Mouse (Mus musculus) MEL (cell line): ENCODE measurements at regions not wholly inside any gene's neighbourhood (a gene's known extent, or its start where the extent isn't known, plus 50 kb on each side); places are given as distances from the start of the nearest gene placed in this dataset.

ENCODE experiments used
- DNase-seq: peaks from one replicate; pipeline ENCODE4 v3.0.0; 2011; ENCODE audit warnings: low read depth, low spot score
- H3K27ac ChIP-seq: 2 replicates; pipeline ENCODE4 v1.5.1; 2012; ENCODE audit warnings: low read depth, mild to moderate bottlenecking, control low read depth, low read length, moderate library complexity; ENCODE audit not compliant: control insufficient read depth
- H3K27me3 ChIP-seq, 2 experiments: fragments of 150-350 bp in 1 of 2; sonication (generic) in 1 of 2; 2 replicates each; pipeline ENCODE4 v1.6.1; 2012; ENCODE audit warnings: low read length in 2 of 2, mild to moderate bottlenecking in 2 of 2, improper control_type of control experiment in 1 of 2, moderate library complexity in 1 of 2; ENCODE audit not compliant: insufficient read depth in 2 of 2, control insufficient read depth in 1 of 2
- H3K36me3 ChIP-seq, 2 experiments: 2 replicates each; pipeline ENCODE4 v1.6.1; 2012 to 2014; ENCODE audit warnings: low read length in 2 of 2, improper control_type of control experiment in 1 of 2, inconsistent platforms in 1 of 2, mild to moderate bottlenecking in 1 of 2; ENCODE audit not compliant: insufficient read depth in 2 of 2, control insufficient read depth in 1 of 2
- H3K4me1 ChIP-seq, 2 experiments: fragments of 150-350 bp in 1 of 2; sonication (generic) in 1 of 2; 2 replicates each; pipeline ENCODE4 v1.6.1; 2012; ENCODE audit warnings: low read length in 2 of 2, improper control_type of control experiment in 1 of 2, mild to moderate bottlenecking in 1 of 2; ENCODE audit not compliant: insufficient read depth in 2 of 2, control insufficient read depth in 1 of 2
- H3K4me3 ChIP-seq, 2 experiments: fragments of 150-350 bp in 1 of 2; sonication (generic) in 1 of 2; 2 replicates each; pipeline ENCODE4 v1.5.1; 2012; ENCODE audit warnings: low read depth in 2 of 2, low read length in 2 of 2, mild to moderate bottlenecking in 2 of 2, moderate library complexity in 2 of 2, control low read depth in 1 of 2, improper control_type of control experiment in 1 of 2; ENCODE audit not compliant: control insufficient read depth in 1 of 2, insufficient read depth in 1 of 2
- H3K79me2 ChIP-seq: 2 replicates; pipeline ENCODE4 v1.6.1; 2012; ENCODE audit warnings: mild to moderate bottlenecking, low read length, moderate library complexity; ENCODE audit not compliant: control insufficient read depth, poor library complexity, insufficient read depth
- H3K9ac ChIP-seq: 2 replicates; pipeline ENCODE4 v1.6.1; 2012; ENCODE audit warnings: low read depth, mild to moderate bottlenecking, control low read depth, low read length, moderate library complexity; ENCODE audit not compliant: control insufficient read depth, poor library complexity, severe bottlenecking
- H3K9me3 ChIP-seq: fragments of 150-350 bp; sonication (generic); replicated peaks from 2 replicates; pipeline ENCODE4 v1.6.1; 2012; ENCODE audit warnings: mild to moderate bottlenecking, low read length, improper control_type of control experiment, moderate library complexity; ENCODE audit not compliant: insufficient read depth
- ELF1 ChIP-seq: IDR thresholded peaks from 2 replicates; pipeline ENCODE4 v1.6.1; 2014; ENCODE audit warnings: low read depth, mild to moderate bottlenecking, inconsistent platforms, low read length, improper control_type of control experiment, moderate library complexity
- HCFC1 ChIP-seq: IDR thresholded peaks from 2 replicates; pipeline ENCODE4 v1.6.1; 2012; ENCODE audit warnings: low read depth, mild to moderate bottlenecking, inconsistent platforms, low read length, improper control_type of control experiment, moderate library complexity
- SMC3 ChIP-seq: IDR thresholded peaks from 2 replicates; pipeline ENCODE4 v1.6.1; 2011; ENCODE audit warnings: low read depth, low read length, improper control_type of control experiment

DNA sequence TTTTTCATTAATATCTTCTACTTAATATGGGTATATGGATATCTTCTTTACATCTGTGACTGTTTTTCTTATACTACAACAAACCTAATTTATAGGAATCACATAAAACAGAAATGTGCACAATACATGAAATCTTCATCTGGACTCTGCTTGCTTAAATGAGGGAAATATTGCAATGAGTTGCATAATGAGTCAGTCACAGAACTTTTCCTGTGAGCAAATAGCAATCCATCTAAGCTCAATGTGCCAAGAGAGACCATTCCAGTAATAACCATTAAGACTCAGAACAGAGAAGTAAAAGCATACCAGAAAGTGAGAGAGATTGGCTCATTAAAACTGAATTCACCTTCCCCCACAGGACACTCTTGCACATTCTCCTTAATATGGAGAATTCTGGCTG, 974.4 kb downstream of the Trim52 start:
- Histone ChIP-seq H3K4me1 (no peaks in the 10 kb centered on the region), H3K9me3 (no peaks in the 10 kb centered on the region; the same call in 1 of the 2 replicates), H3K36me3 (no peaks in the 10 kb centered on the region), H3K27me3 (no peaks in the 10 kb centered on the region), H3K4me3 (no peak overlapping the region), H3K27ac (no peak overlapping the region), H3K79me2 (no peaks in the 10 kb centered on the region), H3K9ac (no peak overlapping the region)
- TF ChIP-seq HCFC1 (no peak), ELF1 (no peak), SMC3 (no peak)
- DNase-seq: no peak
